Mouse (Mus musculus): ENCODE data around the gene Robo2. TPM values are rescaled to one million over a fixed set of nuclear protein-coding genes. Genes with fewer than 3 reads are reported as not detected.

Robo2 gene
- total and polyA plus RNA-seq, 2 experiments from 2014 or later, result 50.0 to 101 TPM

DNA sequence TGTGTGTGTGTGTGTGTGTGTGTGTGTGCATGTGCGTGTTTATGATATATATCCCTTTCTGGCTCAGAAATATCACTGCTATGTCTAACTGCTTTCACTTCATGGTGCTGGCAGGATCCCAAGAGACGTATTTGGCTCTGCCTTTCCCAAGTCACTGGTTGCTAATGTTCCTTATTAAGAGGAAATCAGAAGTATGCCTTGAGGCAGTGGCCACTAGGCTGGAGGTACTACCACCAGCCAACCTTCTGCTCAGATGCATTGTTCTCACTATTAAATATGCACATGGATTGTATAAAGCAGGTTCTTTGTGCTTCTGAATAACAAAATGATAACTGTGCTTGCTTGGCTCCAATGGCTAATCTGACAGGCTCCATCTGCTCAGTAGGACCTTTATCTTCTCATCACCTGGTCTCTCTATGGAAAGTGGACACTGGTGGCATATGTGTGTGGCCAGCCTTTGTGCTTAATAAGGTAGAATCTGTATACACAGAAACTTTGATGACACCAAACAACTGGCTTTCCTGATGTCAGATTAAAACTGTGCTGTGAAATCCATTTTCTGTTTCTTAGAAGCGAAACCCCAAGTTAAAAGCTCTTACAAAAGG is 229.0 kb downstream of the Robo2 start:
- no peaks in the 10 kb centered on the region for H3K27me3 ChIP-seq (ENCODE audit: insufficient read depth, low read length)
- 53% methylated on average over 3 of the region's 3 CpGs for WGBS
- no peak for TF ChIP-seq CTCF (IDR thresholded peaks at IDR 0.05; ENCODE audit: low read depth)
- no peak overlapping the region for H3K4me3 ChIP-seq (ENCODE audit: low read length)
- H3K27ac ChIP-seq, result no peak overlapping the region
- no peak overlapping the region for H3K9ac ChIP-seq (replicated peaks; ENCODE audit: low read length)
- H3K4me2 ChIP-seq (ENCODE audit: low read depth, low read length), result no peak overlapping the region
- no peaks in the 10 kb centered on the region for H3K4me1 ChIP-seq (ENCODE audit: insufficient read depth, low read length)
- no peaks in the 10 kb centered on the region for H3K36me3 ChIP-seq (ENCODE audit: insufficient read depth, low read length)
- no peaks in the 10 kb centered on the region for H3K9me3 ChIP-seq (ENCODE audit: low read length)
- peak; percentile 57 for DNase-seq (ENCODE audit: low spot score)
- ATAC-seq, result no peak

DNA sequence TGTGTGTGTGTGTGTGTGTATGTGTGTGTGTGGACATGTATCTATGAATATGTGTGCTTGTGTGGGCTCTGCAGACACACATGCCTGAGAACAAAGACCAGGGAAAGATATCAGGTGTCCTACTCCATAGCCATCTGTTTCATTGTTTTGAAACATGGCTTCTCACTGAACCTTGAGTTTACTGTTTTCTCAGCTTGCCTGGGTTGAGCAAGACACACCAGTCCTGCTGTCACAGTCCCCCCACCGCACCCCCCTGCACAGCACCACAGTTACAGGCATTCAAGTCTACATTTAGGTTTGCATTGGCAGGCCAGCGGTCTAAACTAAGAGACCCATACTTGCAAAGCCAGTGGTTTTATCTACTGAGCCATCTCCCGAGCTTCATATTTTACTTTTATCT is 239.0 kb downstream of the Robo2 start:
- WGBS, result 78% methylated on average over 3 of the region's 3 CpGs
- DNase-seq (ENCODE audit: low spot score) (no peak), ATAC-seq (no peak; the same call in 1 of the 2 replicates)
- Histone ChIP-seq H3K27ac (no peak overlapping the region), H3K36me3 (ENCODE audit: insufficient read depth, low read length) (no peaks in the 10 kb centered on the region), H3K9ac (replicated peaks; ENCODE audit: low read length) (no peak overlapping the region), H3K4me2 (ENCODE audit: low read depth, low read length) (no peak overlapping the region), H3K4me1 (ENCODE audit: insufficient read depth, low read length) (no peaks in the 10 kb centered on the region), H3K9me3 (ENCODE audit: low read length) (no peaks in the 10 kb centered on the region), H3K4me3 (ENCODE audit: low read length) (no peak overlapping the region), H3K27me3 (ENCODE audit: insufficient read depth, low read length) (no peaks in the 10 kb centered on the region)
- no peak for TF ChIP-seq CTCF (IDR thresholded peaks at IDR 0.05; ENCODE audit: low read depth)

DNA sequence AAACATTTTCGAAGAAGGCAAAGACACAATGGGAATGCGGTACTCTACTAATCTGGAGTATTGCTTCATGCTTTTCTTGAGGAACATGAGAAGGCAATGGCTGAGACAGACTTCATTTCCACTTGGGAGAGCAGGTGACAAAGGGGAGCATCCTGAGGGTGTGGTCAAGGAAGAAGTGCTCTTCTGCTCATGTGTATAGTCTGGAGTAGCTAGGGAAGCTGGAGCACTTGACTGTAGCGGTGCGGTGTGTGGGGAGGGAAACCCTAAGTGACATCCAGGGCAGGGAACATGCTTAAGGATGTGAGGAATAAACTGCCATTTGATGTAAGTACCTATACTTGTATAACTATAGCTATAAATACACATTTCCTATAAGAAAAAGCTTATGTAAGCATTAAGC is 242.0 kb downstream of the Robo2 start:
- Histone ChIP-seq H3K4me1 (ENCODE audit: insufficient read depth, low read length) (no peaks in the 10 kb centered on the region), H3K9me3 (ENCODE audit: low read length) (no peaks in the 10 kb centered on the region), H3K27me3 (ENCODE audit: insufficient read depth, low read length) (no peaks in the 10 kb centered on the region), H3K36me3 (ENCODE audit: insufficient read depth, low read length) (no peaks in the 10 kb centered on the region), H3K9ac (replicated peaks; ENCODE audit: low read length) (no peak overlapping the region), H3K27ac (no peak overlapping the region), H3K4me3 (ENCODE audit: low read length) (no peak overlapping the region), H3K4me2 (ENCODE audit: low read depth, low read length) (no peak overlapping the region)
- DNase-seq (ENCODE audit: low spot score) (no peak), ATAC-seq (no peak)
- no peak for TF ChIP-seq CTCF (IDR thresholded peaks at IDR 0.05; ENCODE audit: low read depth)
- WGBS, result over 99% methylated on average over 4 of the region's 4 CpGs

DNA sequence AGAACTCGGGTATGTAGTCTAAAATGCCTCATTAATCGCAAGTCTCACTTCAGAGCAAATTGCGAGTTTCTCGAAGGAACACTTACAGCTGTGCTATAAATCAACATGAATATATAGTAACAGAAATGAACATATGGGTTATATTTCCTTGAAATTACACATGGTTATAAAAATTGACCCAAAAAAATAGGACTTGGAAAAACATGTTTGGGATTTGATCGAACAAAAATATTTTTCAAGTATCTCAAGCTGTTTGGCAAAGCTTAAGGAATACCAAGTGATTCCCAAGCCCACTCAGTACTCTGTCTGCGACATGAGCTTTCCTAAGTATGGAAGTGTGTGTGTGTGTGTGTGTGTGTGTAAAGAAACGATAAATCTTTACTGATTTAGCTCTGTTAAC is 242.5 kb downstream of the Robo2 start:
- ATAC-seq, result no peak

DNA sequence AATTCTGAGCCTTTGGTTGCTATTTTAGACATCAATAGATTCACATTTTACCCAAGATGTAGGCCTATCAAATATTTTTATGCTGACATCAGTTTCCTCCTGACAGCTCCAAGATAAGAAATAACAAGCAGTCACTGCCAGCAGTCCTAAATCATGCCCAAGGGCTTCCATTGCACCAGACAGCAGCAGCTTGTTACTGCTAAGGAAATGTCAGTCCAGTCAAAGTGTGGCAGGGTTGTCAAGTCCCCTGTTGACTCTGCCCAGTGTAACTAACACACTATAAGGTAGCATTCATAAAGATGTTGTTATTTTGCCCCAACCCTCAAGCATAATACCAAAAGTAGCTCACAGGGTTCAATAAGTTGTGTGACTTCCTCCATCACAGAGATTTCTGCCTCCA is 243.8 kb downstream of the Robo2 start:
- no peak for TF ChIP-seq CTCF (IDR thresholded peaks at IDR 0.05; ENCODE audit: low read depth)
- ATAC-seq, result no peak
- H3K9me3 ChIP-seq (ENCODE audit: low read length), result no peaks in the 10 kb centered on the region
- no peak overlapping the region for H3K27ac ChIP-seq
- H3K9ac ChIP-seq (replicated peaks; ENCODE audit: low read length), result no peak overlapping the region
- no peak overlapping the region for H3K4me2 ChIP-seq (ENCODE audit: low read depth, low read length)
- H3K27me3 ChIP-seq (ENCODE audit: insufficient read depth, low read length), result no peaks in the 10 kb centered on the region
- H3K36me3 ChIP-seq (ENCODE audit: insufficient read depth, low read length), result no peaks in the 10 kb centered on the region
- H3K4me1 ChIP-seq (ENCODE audit: insufficient read depth, low read length), result no peaks in the 10 kb centered on the region
- DNase-seq (ENCODE audit: low spot score), result no peak
- H3K4me3 ChIP-seq (ENCODE audit: low read length), result no peak overlapping the region

More for the DNA sequence above, 242.5 kb downstream of the Robo2 start:
- H3K4me2 ChIP-seq (ENCODE audit: low read depth, low read length), result no peak overlapping the region
- 81% methylated on average over 7 of the region's 7 CpGs for WGBS
- H3K27ac ChIP-seq, result no peak overlapping the region
- no peak for TF ChIP-seq CTCF (IDR thresholded peaks at IDR 0.05; ENCODE audit: low read depth)
- H3K4me3 ChIP-seq (ENCODE audit: low read length), result no peak overlapping the region
- H3K9ac ChIP-seq (replicated peaks; ENCODE audit: low read length), result no peak overlapping the region
- no peaks in the 10 kb centered on the region for H3K36me3 ChIP-seq (ENCODE audit: insufficient read depth, low read length)
- H3K4me1 ChIP-seq (ENCODE audit: insufficient read depth, low read length), result no peaks in the 10 kb centered on the region
- DNase-seq (ENCODE audit: low spot score), result no peak
- H3K27me3 ChIP-seq (ENCODE audit: insufficient read depth, low read length), result no peaks in the 10 kb centered on the region
- no peaks in the 10 kb centered on the region for H3K9me3 ChIP-seq (ENCODE audit: low read length)

DNA sequence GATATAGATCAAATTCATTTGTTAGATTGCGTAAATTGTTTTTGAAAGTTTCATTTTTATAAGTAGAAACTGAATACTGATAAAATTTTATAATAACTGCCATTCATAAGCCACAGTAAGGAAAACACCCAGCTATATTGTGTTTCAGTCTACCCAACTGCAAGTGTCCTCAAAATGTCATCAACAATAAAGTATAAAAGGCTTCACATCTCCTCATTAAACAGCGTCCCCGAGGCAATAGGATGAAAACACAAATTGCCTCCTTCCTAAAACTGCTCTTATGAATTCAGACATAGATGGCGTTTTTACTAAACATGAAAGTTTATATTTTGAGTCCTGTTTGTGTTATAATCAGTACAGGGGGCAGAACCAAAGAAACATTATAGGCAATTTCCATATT is 249.6 kb downstream of the Robo2 start:
- Histone ChIP-seq H3K9me3 (ENCODE audit: low read length) (no peaks in the 10 kb centered on the region), H3K27ac (no peak overlapping the region), H3K4me1 (ENCODE audit: insufficient read depth, low read length) (no peaks in the 10 kb centered on the region), H3K9ac (replicated peaks; ENCODE audit: low read length) (no peak overlapping the region), H3K36me3 (ENCODE audit: insufficient read depth, low read length) (no peaks in the 10 kb centered on the region), H3K4me3 (ENCODE audit: low read length) (no peak overlapping the region), H3K27me3 (ENCODE audit: insufficient read depth, low read length) (no peaks in the 10 kb centered on the region), H3K4me2 (ENCODE audit: low read depth, low read length) (no peak overlapping the region)
- TF ChIP-seq CTCF (IDR thresholded peaks at IDR 0.05; ENCODE audit: low read depth), result no peak
- WGBS, result 78% methylated on average over 4 of the region's 4 CpGs
- ATAC-seq, result no peak
- DNase-seq (ENCODE audit: low spot score), result no peak

DNA sequence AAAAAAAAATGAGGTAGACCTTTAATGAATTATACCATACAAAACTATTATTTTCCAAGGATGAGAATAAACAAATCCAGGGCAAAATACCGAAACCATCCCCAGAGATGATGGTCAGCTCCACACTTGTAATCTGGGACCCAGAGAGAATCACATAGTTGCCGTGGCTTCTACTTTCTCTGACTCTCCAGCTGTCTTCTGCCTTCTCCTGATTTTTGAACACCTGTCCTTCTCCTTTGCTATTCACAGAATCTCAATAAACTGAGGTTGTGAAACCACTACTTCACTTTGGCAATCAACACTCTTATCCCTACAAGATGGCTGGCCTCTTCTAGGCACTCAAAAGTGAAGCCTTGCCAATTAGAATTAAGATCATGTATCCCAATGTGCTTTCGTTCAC is 252.4 kb downstream of the Robo2 start:
- no peak for TF ChIP-seq CTCF (IDR thresholded peaks at IDR 0.05; ENCODE audit: low read depth)
- ATAC-seq (no peak), DNase-seq (ENCODE audit: low spot score) (no peak)
- Histone ChIP-seq H3K27ac (no peak overlapping the region), H3K36me3 (ENCODE audit: insufficient read depth, low read length) (no peaks in the 10 kb centered on the region), H3K4me3 (ENCODE audit: low read length) (no peak overlapping the region), H3K4me1 (ENCODE audit: insufficient read depth, low read length) (no peaks in the 10 kb centered on the region), H3K27me3 (ENCODE audit: insufficient read depth, low read length) (no peaks in the 10 kb centered on the region), H3K9ac (replicated peaks; ENCODE audit: low read length) (no peak overlapping the region), H3K9me3 (ENCODE audit: low read length) (no peaks in the 10 kb centered on the region), H3K4me2 (ENCODE audit: low read depth, low read length) (no peak overlapping the region)
- 89% methylated on average over 3 of the region's 3 CpGs for WGBS
